Mouse (Mus musculus) intestine, embryonic 16.5 days (tissue): Measurements from ENCODE around the gene Aox4. TPM values are rescaled to one million over a fixed set of nuclear protein-coding genes. Genes with fewer than 3 reads are reported as not detected.

Source experiments
- ATAC-seq: fragments of 200-750 bp; cut with Nextera tagmentation; 2 replicates; pipeline ENCODE4 v1.8.0; 2017; ENCODE audit warnings: moderate TSS enrichment, moderate library complexity
- H3K27ac ChIP-seq: fragments of 300-500 bp; sonication (generic); 2 replicates; pipeline ENCODE4 v1.5.1; 2014; ENCODE audit warnings: mild to moderate bottlenecking, low read length
- H3K27me3 ChIP-seq: fragments of 300-500 bp; sonication (generic); replicated peaks from 2 replicates; pipeline ENCODE4 v1.6.1; 2014; ENCODE audit warnings: low read length, control low read depth, mixed read lengths; ENCODE audit not compliant: control insufficient read depth, insufficient read depth
- H3K36me3 ChIP-seq: fragments of 300-500 bp; sonication (generic); 2 replicates; pipeline ENCODE4 v1.6.1; 2014; ENCODE audit warnings: low read length, control low read depth; ENCODE audit not compliant: control insufficient read depth, insufficient read depth
- H3K4me1 ChIP-seq: fragments of 300-500 bp; sonication (generic); 2 replicates; pipeline ENCODE4 v1.6.1; 2014; ENCODE audit warnings: low read length, control low read depth, mixed read lengths; ENCODE audit not compliant: control insufficient read depth, insufficient read depth
- H3K4me2 ChIP-seq: fragments of 300-500 bp; sonication (generic); 2 replicates; pipeline ENCODE4 v1.6.1; 2014; ENCODE audit warnings: low read depth, low read length, control low read depth
- H3K4me3 ChIP-seq: fragments of 300-500 bp; sonication (generic); 2 replicates; pipeline ENCODE4 v1.5.1; 2014; ENCODE audit warnings: mild to moderate bottlenecking, low read length
- H3K9ac ChIP-seq: fragments of 300-500 bp; sonication (generic); 2 replicates; pipeline ENCODE4 v1.6.1; 2014; ENCODE audit warnings: low read depth, low read length
- H3K9me3 ChIP-seq: fragments of 300-500 bp; sonication (generic); 2 replicates; pipeline ENCODE4 v1.6.1; 2016; ENCODE audit warnings: low read length, control low read depth; ENCODE audit not compliant: control insufficient read depth
- WGBS: fragments of 180-500 bp; shearing (Covaris S2); extraction: QIAGEN DNeasy Blood & Tissue Kit; methylation state at CpG from one replicate; pipeline ENCODE4 v1.1.7; 2014; 5-methylcytosine and 5-hydroxymethylcytosine counted together
- polyA plus RNA-seq: library from polyadenylated mRNA; unstranded; fragments of >200 nt; fragmentation: Nextera tagmentation; extraction: Ambion mirVana; gene quantifications from 2 replicates; pipeline ENCODE4 v1.2.1, GENCODE M21; 2015

Aox4 gene
- 0.06 and 0.10 TPM in 2 replicates for polyA plus RNA-seq

GRCm38 (mm10) chr1:58210203-58210602 lies at the start of gene Aox4:
Gene Aox4 (plus strand): TSS chr1:58210397.
- Histone ChIP-seq H3K36me3 (no peaks in the 10 kb centered on the region), H3K9me3 (no peaks in the 10 kb centered on the region), H3K4me3 (no peak within 1 kb of the TSS), H3K4me1 (no peaks in the 10 kb centered on the region), H3K27me3 (no peaks in the 10 kb centered on the region), H3K4me2 (no peak within 1 kb of the TSS), H3K27ac (no peak within 1 kb of the TSS), H3K9ac (no peak within 1 kb of the TSS)
- ATAC-seq, result no peak
- WGBS, result 73% methylated on average over 17 of the region's 17 CpGs

DNA sequence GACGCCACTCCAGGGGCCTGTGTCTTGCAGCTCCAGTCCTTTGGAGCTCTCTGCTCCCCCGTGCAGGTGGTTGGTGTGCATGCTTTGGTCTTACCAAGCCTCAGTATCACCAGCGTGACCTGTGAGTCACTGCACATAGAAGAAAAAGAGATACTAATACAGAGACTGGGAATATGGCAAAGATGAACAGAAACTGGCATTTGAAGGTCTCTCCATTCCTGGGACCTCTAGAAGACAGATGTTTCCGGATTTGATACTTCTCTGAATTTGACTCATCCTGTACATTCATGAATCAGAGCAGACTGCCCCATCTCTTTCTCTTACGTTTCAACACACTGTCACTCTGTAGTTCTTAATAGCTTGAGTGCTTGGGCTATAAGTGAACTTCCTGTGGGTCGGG lies 40.3 kb upstream of the Aox4 start:
- H3K27me3 ChIP-seq, result no peaks in the 10 kb centered on the region
- H3K36me3 ChIP-seq, result no peaks in the 10 kb centered on the region
- no peak overlapping the region for H3K27ac ChIP-seq
- ATAC-seq, result no peak
- H3K4me2 ChIP-seq, result no peak overlapping the region
- no peaks in the 10 kb centered on the region for H3K9me3 ChIP-seq
- 63% methylated on average over 6 of the region's 6 CpGs for WGBS
- no peak overlapping the region for H3K9ac ChIP-seq
- H3K4me3 ChIP-seq, result no peak overlapping the region
- no peaks in the 10 kb centered on the region for H3K4me1 ChIP-seq

GRCm38 (mm10) chr1:58188514-58189175 lies 21.6 kb upstream of the Aox4 start:
- Histone ChIP-seq H3K9ac (no peak overlapping the region), H3K4me3 (no peak overlapping the region), H3K4me2 (no peak overlapping the region), H3K27ac (no peak overlapping the region), H3K27me3 (no peaks in the 10 kb centered on the region), H3K36me3 (no peaks in the 10 kb centered on the region), H3K9me3 (no peaks in the 10 kb centered on the region), H3K4me1 (no peaks in the 10 kb centered on the region)
- no peak for ATAC-seq
- WGBS, result 54% methylated on average over 5 of the region's 5 CpGs

DNA sequence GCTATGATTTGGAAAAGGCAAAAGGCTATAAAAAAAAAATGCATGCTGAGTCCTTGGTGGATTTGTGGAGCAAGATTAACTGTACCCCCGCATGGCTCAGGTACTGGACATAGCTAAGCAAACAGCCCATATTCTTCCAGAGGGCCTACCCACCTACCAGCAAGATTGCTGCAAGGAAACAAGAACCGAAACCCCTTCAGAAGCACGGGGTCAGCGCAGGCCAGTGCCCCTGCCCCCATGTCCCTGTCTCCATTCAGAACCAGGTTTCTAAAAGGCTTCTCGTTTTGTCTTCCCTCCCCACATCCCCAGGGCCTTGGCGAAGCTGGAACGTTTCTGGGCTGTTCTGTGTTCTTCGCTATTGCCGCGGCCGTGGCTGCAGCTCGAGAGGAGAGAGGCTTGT lies 15.9 kb upstream of the Aox4 start:
- WGBS, result 84% methylated on average over 12 of the region's 12 CpGs
- Histone ChIP-seq H3K4me3 (no peak overlapping the region), H3K27me3 (no peaks in the 10 kb centered on the region), H3K4me1 (no peaks in the 10 kb centered on the region), H3K4me2 (no peak overlapping the region), H3K9ac (no peak overlapping the region), H3K36me3 (no peaks in the 10 kb centered on the region), H3K27ac (no peak overlapping the region), H3K9me3 (no peaks in the 10 kb centered on the region)
- no peak for ATAC-seq

DNA sequence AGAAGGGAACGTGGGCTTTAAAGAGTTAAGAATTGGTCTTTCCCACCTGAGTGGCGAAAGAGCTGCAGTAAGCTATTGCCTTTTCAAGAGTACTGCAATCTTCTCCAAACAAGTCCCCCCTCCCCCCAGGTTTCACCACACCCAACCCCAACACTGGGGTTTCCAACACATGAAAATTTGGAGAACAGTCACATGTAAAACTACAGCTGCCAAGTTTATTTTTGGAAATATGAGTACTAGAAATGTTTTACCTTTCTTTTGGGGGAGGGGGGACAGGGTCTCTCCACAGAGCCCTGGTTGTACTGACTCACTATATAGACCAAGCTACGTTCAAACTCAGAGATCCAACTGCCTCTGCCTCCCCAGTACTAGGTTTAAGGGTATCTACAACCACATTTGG lies 15.2 kb upstream of the Aox4 start:
- H3K4me1 ChIP-seq, result no peaks in the 10 kb centered on the region
- 72% methylated on average over 3 of the region's 3 CpGs for WGBS
- no peaks in the 10 kb centered on the region for H3K9me3 ChIP-seq
- no peak overlapping the region for H3K9ac ChIP-seq
- no peak overlapping the region for H3K27ac ChIP-seq
- no peaks in the 10 kb centered on the region for H3K36me3 ChIP-seq
- no peak for ATAC-seq
- H3K4me3 ChIP-seq, result no peak overlapping the region
- 0 out of 2 replicates have a peak overlapping the region, but pooled peaks have one; percentile 25 for H3K4me2 ChIP-seq
- no peaks in the 10 kb centered on the region for H3K27me3 ChIP-seq

DNA sequence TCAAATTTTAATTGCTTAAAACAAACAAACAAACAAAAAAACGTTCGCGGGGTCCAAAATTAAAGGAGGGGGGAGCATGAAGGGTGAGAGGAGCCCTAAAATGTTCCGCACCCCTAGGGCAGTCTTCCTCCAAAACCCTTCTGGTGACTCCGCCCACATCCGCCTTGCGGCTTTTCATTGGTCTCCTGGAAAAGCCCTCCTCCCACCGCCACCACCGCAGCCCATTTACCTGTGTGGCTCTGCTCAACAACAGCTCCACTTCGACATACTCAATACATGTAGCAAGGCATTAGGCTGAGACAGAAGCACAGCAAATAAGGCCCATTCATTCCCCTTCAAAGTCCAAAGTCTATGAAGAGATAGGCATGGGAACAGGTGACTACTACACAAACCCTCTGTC lies 14.7 kb upstream of the Aox4 start:
- Histone ChIP-seq H3K9me3 (no peaks in the 10 kb centered on the region), H3K27me3 (no peaks in the 10 kb centered on the region), H3K9ac (no peak overlapping the region), H3K36me3 (no peaks in the 10 kb centered on the region), H3K4me2 (0 out of 2 replicates have a peak overlapping the region, but pooled peaks have one; percentile 25), H3K4me1 (no peaks in the 10 kb centered on the region), H3K27ac (no peak overlapping the region), H3K4me3 (no peak overlapping the region)
- WGBS, result 14% methylated on average over 10 of the region's 10 CpGs
- peak; percentile 59; the same call in 1 of the 2 replicates for ATAC-seq

- Histone ChIP-seq H3K4me1 (no peaks in the 10 kb centered on the region), H3K27me3 (no peaks in the 10 kb centered on the region), H3K36me3 (no peaks in the 10 kb centered on the region), H3K4me3 (no peak overlapping the region), H3K27ac (no peak overlapping the region), H3K4me2 (no peak overlapping the region), H3K9me3 (no peaks in the 10 kb centered on the region), H3K9ac (no peak overlapping the region)
- WGBS, result 55% methylated on average over 9 of the region's 9 CpGs
- no peak for ATAC-seq
These were observed 13.2 kb upstream of the Aox4 start for GRCm38 (mm10) chr1:58197023-58197422.

GRCm38 (mm10) chr1:58198386-58198785 lies 11.8 kb upstream of the Aox4 start:
- Histone ChIP-seq H3K27ac (no peak overlapping the region), H3K36me3 (no peaks in the 10 kb centered on the region), H3K9ac (no peak overlapping the region), H3K9me3 (no peaks in the 10 kb centered on the region), H3K4me2 (no peak overlapping the region), H3K4me1 (no peaks in the 10 kb centered on the region), H3K27me3 (no peaks in the 10 kb centered on the region), H3K4me3 (no peak overlapping the region)
- ATAC-seq, result no peak
- 68% methylated on average over 4 of the region's 4 CpGs for WGBS

DNA sequence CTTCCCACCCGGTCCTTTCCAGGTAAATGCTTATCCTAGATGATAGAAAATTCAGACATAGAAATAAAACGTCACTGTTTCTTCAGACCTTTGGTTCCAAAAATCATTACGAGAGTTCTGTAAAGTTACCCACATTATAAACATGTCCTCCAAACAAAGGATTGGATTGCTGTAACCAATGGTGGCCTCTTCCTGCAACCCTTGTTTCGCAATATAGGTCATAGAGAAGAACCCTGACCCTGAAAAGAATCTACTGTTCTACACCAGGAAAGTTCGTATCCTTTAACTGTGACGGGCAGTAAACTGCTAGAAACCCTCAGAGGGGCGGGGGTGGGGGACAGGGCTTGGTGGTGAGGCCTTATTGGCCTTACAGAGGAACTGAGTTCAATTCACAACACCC lies 2.6 kb downstream of the Aox4 start:
- Histone ChIP-seq H3K36me3 (no peaks in the 10 kb centered on the region), H3K9ac (no peak overlapping the region), H3K4me3 (no peak overlapping the region), H3K4me2 (no peak overlapping the region), H3K27ac (no peak overlapping the region), H3K27me3 (no peaks in the 10 kb centered on the region), H3K4me1 (no peaks in the 10 kb centered on the region), H3K9me3 (no peaks in the 10 kb centered on the region)
- WGBS, result 80% methylated on average over 7 of the region's 7 CpGs
- no peak for ATAC-seq

- no peaks in the 10 kb centered on the region for H3K36me3 ChIP-seq
- no peak overlapping the region for H3K4me3 ChIP-seq
- H3K27ac ChIP-seq, result no peak overlapping the region
- no peak overlapping the region for H3K4me2 ChIP-seq
- no peaks in the 10 kb centered on the region for H3K27me3 ChIP-seq
- H3K9ac ChIP-seq, result no peak overlapping the region
- H3K4me1 ChIP-seq, result no peaks in the 10 kb centered on the region
- ATAC-seq, result no peak
- no peaks in the 10 kb centered on the region for H3K9me3 ChIP-seq
- 75% methylated on average over 5 of the region's 5 CpGs for WGBS
These were observed 3.6 kb downstream of the Aox4 start for GRCm38 (mm10) chr1:58213838-58214237.
